Mouse (Mus musculus) limb, embryonic 14.5 days (tissue): Measurements from ENCODE around the gene Ank. TPM values are rescaled to one million over a fixed set of nuclear protein-coding genes. Genes with fewer than 3 reads are reported as not detected.
"Not testable (repeated sequence)": the region's sequence is repeated elsewhere in the genome, so short reads cannot be mapped to it uniquely, and the experiment has no call there.

Experiments used
- ATAC-seq: fragments of 200-750 bp; cut with Nextera tagmentation; 2 replicates; pipeline ENCODE4 v1.8.0; 2017; ENCODE audit warnings: low read depth, moderate number of reproducible peaks, moderate TSS enrichment; ENCODE audit not compliant: low FRiP score
- DNase-seq: peaks from one replicate; pipeline ENCODE4 v3.0.0-alpha.2; 2015; ENCODE audit warnings: low spot score
- H3K27ac ChIP-seq: fragments of 300-500 bp; sonication (generic); replicated peaks from 2 replicates; pipeline ENCODE4 v1.5.1; 2014; ENCODE audit warnings: low read depth, mild to moderate bottlenecking, low read length, moderate library complexity, mixed read lengths
- H3K27me3 ChIP-seq: fragments of 300-500 bp; sonication (generic); 2 replicates; pipeline ENCODE4 v1.6.1; 2014; ENCODE audit warnings: low read length, mixed read lengths; ENCODE audit not compliant: control insufficient read depth, insufficient read depth
- H3K36me3 ChIP-seq: fragments of 300-500 bp; sonication (generic); 2 replicates; pipeline ENCODE4 v1.6.1; 2014; ENCODE audit warnings: mild to moderate bottlenecking, low read length, moderate library complexity, mixed read lengths; ENCODE audit not compliant: control insufficient read depth, insufficient read depth
- H3K4me1 ChIP-seq: fragments of 300-500 bp; sonication (generic); 2 replicates; pipeline ENCODE4 v1.6.1; 2014; ENCODE audit warnings: antibody characterized with exemption, low read length, mixed read lengths; ENCODE audit not compliant: control insufficient read depth, insufficient read depth
- H3K4me2 ChIP-seq: fragments of 300-500 bp; sonication (generic); replicated peaks from 2 replicates; pipeline ENCODE4 v1.6.1; 2014; ENCODE audit warnings: low read depth, mild to moderate bottlenecking, low read length, moderate library complexity; ENCODE audit not compliant: severe bottlenecking
- H3K4me3 ChIP-seq: fragments of 300-500 bp; sonication (generic); replicated peaks from 2 replicates; pipeline ENCODE4 v1.5.1; 2014; ENCODE audit warnings: low read length
- H3K9ac ChIP-seq: fragments of 300-500 bp; sonication (generic); 2 replicates; pipeline ENCODE4 v1.6.1; 2014; ENCODE audit warnings: mild to moderate bottlenecking, low read depth, low read length, moderate library complexity; ENCODE audit not compliant: severe bottlenecking
- H3K9me3 ChIP-seq: fragments of 300-500 bp; sonication (generic); 2 replicates; pipeline ENCODE4 v1.6.1; 2016; ENCODE audit warnings: low read length; ENCODE audit not compliant: control insufficient read depth
- POLR2A ChIP-seq: fragments of 200-500 bp; IDR thresholded peaks from 2 replicates; pipeline ENCODE4 v1.8.0; 2012; ENCODE audit warnings: inconsistent platforms, mild to moderate bottlenecking, moderate library complexity, borderline replicate concordance; ENCODE audit not compliant: insufficient read depth, insufficient read length; ENCODE audit errors: extremely low read depth
- WGBS: fragments of 180-500 bp; shearing (Covaris S2); extraction: QIAGEN DNeasy Blood & Tissue Kit; methylation state at CpG from one replicate; pipeline ENCODE4 v1.1.7; 2014; 5-methylcytosine and 5-hydroxymethylcytosine counted together
- polyA plus RNA-seq, 2 experiments: library from polyadenylated mRNA; depleted of rRNA in 1 of 2; stranded (reverse) in 1 of 2; unstranded in 1 of 2; fragments of >200 nt; fragmentation: Nextera tagmentation in 1 of 2; extraction: Ambion mirVana in 1 of 2; gene quantifications; 2 replicates each; pipeline versions ENCODE4 v1.2.1 to v1.2.3; 2012 to 2014

Ank gene
- polyA plus RNA-seq, 2 experiments = 12.3 to 19.4 TPM

DNA sequence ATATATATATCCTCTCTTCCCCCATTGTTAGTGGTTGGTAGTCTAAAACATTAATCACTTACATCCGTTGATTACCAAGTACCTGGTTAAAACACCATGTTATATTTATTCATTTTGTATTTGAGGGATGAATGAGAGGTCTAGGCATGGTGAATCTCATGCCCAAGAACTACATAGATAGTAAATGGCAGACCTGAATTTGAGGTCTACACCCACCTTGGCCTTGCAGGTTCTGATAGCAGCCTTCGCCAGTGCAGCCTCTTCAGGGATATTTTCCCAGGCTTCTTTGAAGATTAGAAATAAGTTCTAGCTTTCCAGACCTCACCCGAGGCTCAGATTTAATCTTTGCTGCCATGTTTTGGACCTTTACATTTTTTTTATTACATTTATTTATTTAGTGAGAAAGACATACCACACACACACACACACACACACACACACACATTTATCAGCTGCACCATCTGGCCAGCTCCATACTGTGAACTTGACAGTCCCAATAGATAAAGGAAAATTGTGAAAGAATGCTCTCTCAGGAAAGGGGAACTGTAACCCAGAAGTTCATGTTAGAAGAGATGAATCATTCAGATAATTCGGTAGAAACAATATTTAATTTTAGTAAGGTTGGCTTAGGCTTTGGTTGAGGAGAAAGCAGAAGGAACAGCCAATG is 2.5 kb downstream of the Ank start:
- 85% methylated on average over 4 of the region's 4 CpGs for WGBS
- no peaks in the 10 kb centered on the region for H3K9me3 ChIP-seq
- 0 out of 2 replicates have a peak, but pooled peaks cover 7% of the 10 kb centered on the region for H3K4me1 ChIP-seq
- H3K27ac ChIP-seq = no peak overlapping the region
- no peak overlapping the region for H3K4me2 ChIP-seq
- no peak overlapping the region for H3K9ac ChIP-seq
- DNase-seq (no peak), ATAC-seq (no peak)
- no peak for TF ChIP-seq POLR2A
- H3K27me3 ChIP-seq = peaks cover 12% of the 10 kb centered on the region
- no peaks in the 10 kb centered on the region for H3K36me3 ChIP-seq
- no peak overlapping the region for H3K4me3 ChIP-seq

- H3K4me3 ChIP-seq, DNase-seq, H3K4me2 ChIP-seq, H3K4me1 ChIP-seq, ATAC-seq, H3K9me3 ChIP-seq, H3K36me3 ChIP-seq, H3K9ac ChIP-seq, H3K27ac ChIP-seq: not testable (repeated sequence)
- peaks cover 12% of the 10 kb centered on the region for H3K27me3 ChIP-seq
- WGBS = 66% methylated on average over 3 of the region's 3 CpGs
Observed at GRCm38 (mm10) chr15:27470346-27470745, 3.9 kb downstream of the Ank start.

- no peak for ATAC-seq
- TF ChIP-seq POLR2A = no peak
- WGBS = 88% methylated on average over 9 of the region's 9 CpGs
- H3K4me1 ChIP-seq = 0 out of 2 replicates have a peak, but pooled peaks cover 6% of the 10 kb centered on the region
- DNase-seq = no peak
- H3K4me3 ChIP-seq = no peak overlapping the region
- no peaks in the 10 kb centered on the region for H3K36me3 ChIP-seq
- no peak overlapping the region for H3K9ac ChIP-seq
- peaks cover 6% of the 10 kb centered on the region for H3K27me3 ChIP-seq
- no peak overlapping the region for H3K27ac ChIP-seq
- H3K9me3 ChIP-seq = no peaks in the 10 kb centered on the region
- no peak overlapping the region for H3K4me2 ChIP-seq
Observed at GRCm38 (mm10) chr15:27472315-27472714, 5.8 kb downstream of the Ank start.

- TF ChIP-seq POLR2A = no peak
- no peak overlapping the region for H3K27ac ChIP-seq
- no peak for DNase-seq
Observed at GRCm38 (mm10) chr15:27475988-27476387, 9.5 kb downstream of the Ank start.

DNA sequence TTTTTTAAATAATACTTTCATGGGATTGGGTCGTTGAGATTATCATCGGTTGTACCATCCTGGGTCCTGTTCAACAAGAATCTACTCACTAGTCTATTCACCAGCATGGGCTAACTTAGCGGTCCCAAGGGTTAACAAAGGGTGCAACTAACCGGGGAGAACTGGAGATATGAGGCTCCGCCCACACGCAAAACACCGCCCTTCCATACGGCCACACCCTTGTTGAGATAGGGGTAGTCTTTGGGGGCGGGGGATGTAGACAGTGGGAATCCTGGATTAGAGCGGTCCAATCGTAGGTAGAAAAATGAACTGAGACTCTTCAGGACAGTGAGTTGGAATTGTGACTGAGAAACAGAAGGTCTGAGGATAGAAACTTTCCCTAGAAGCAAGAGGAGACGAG is 10.2 kb downstream of the Ank start:
- Histone ChIP-seq H3K27ac (no peak overlapping the region), H3K27me3 (no peaks in the 10 kb centered on the region), H3K9ac (no peak overlapping the region), H3K36me3 (no peaks in the 10 kb centered on the region), H3K4me2 (no peak overlapping the region), H3K4me3 (no peak overlapping the region), H3K4me1 (no peaks in the 10 kb centered on the region), H3K9me3 (no peaks in the 10 kb centered on the region)
- no peak for TF ChIP-seq POLR2A
- DNase-seq (no peak), ATAC-seq (no peak)
- 80% methylated on average over 12 of the region's 12 CpGs for WGBS

More at GRCm38 (mm10) chr15:27475988-27476387, 9.5 kb downstream of the Ank start:
- 69% methylated on average over 15 of the region's 15 CpGs for WGBS
- Histone ChIP-seq H3K36me3 (no peaks in the 10 kb centered on the region), H3K27me3 (no peaks in the 10 kb centered on the region), H3K4me3 (no peak overlapping the region), H3K4me1 (no peaks in the 10 kb centered on the region), H3K9me3 (no peaks in the 10 kb centered on the region), H3K9ac (no peak overlapping the region), H3K4me2 (no peak overlapping the region)
- ATAC-seq = no peak
